Mouse (Mus musculus) MEL (cell line): ENCODE results near the gene Bnip3. TPM values are rescaled to one million over a fixed set of nuclear protein-coding genes. Genes with fewer than 3 reads are reported as not detected.

ENCODE experiments used
- DNase-seq: peaks from one replicate; pipeline ENCODE4 v3.0.0; 2011; ENCODE audit warnings: low read depth, low spot score
- H3K27ac ChIP-seq: 2 replicates; pipeline ENCODE4 v1.5.1; 2012; ENCODE audit warnings: low read depth, mild to moderate bottlenecking, control low read depth, low read length, moderate library complexity; ENCODE audit not compliant: control insufficient read depth
- H3K27me3 ChIP-seq, 2 experiments: fragments of 150-350 bp in 1 of 2; sonication (generic) in 1 of 2; 2 replicates each; pipeline ENCODE4 v1.6.1; 2012; ENCODE audit warnings: low read length in 2 of 2, mild to moderate bottlenecking in 2 of 2, improper control_type of control experiment in 1 of 2, moderate library complexity in 1 of 2; ENCODE audit not compliant: insufficient read depth in 2 of 2, control insufficient read depth in 1 of 2
- H3K36me3 ChIP-seq, 2 experiments: 2 replicates each; pipeline ENCODE4 v1.6.1; 2012 to 2014; ENCODE audit warnings: low read length in 2 of 2, improper control_type of control experiment in 1 of 2, inconsistent platforms in 1 of 2, mild to moderate bottlenecking in 1 of 2; ENCODE audit not compliant: insufficient read depth in 2 of 2, control insufficient read depth in 1 of 2
- H3K4me1 ChIP-seq, 2 experiments: fragments of 150-350 bp in 1 of 2; sonication (generic) in 1 of 2; 2 replicates each; pipeline ENCODE4 v1.6.1; 2012; ENCODE audit warnings: low read length in 2 of 2, improper control_type of control experiment in 1 of 2, mild to moderate bottlenecking in 1 of 2; ENCODE audit not compliant: insufficient read depth in 2 of 2, control insufficient read depth in 1 of 2
- H3K4me3 ChIP-seq, 2 experiments: fragments of 150-350 bp in 1 of 2; sonication (generic) in 1 of 2; 2 replicates each; pipeline ENCODE4 v1.5.1; 2012; ENCODE audit warnings: low read depth in 2 of 2, low read length in 2 of 2, mild to moderate bottlenecking in 2 of 2, moderate library complexity in 2 of 2, control low read depth in 1 of 2, improper control_type of control experiment in 1 of 2; ENCODE audit not compliant: control insufficient read depth in 1 of 2, insufficient read depth in 1 of 2
- H3K79me2 ChIP-seq: 2 replicates; pipeline ENCODE4 v1.6.1; 2012; ENCODE audit warnings: mild to moderate bottlenecking, low read length, moderate library complexity; ENCODE audit not compliant: control insufficient read depth, poor library complexity, insufficient read depth
- H3K9ac ChIP-seq: 2 replicates; pipeline ENCODE4 v1.6.1; 2012; ENCODE audit warnings: low read depth, mild to moderate bottlenecking, control low read depth, low read length, moderate library complexity; ENCODE audit not compliant: control insufficient read depth, poor library complexity, severe bottlenecking
- H3K9me3 ChIP-seq: fragments of 150-350 bp; sonication (generic); replicated peaks from 2 replicates; pipeline ENCODE4 v1.6.1; 2012; ENCODE audit warnings: mild to moderate bottlenecking, low read length, improper control_type of control experiment, moderate library complexity; ENCODE audit not compliant: insufficient read depth
- BHLHE40 ChIP-seq: IDR thresholded peaks from 2 replicates; pipeline ENCODE4 v1.6.1; 2012; ENCODE audit warnings: low read depth, mild to moderate bottlenecking, inconsistent platforms, low read length, improper control_type of control experiment, borderline replicate concordance
- CHD2 ChIP-seq: IDR thresholded peaks from 2 replicates; pipeline ENCODE4 v1.6.1; 2011; ENCODE audit warnings: low read length, improper control_type of control experiment
- EP300 ChIP-seq, 2 experiments: IDR thresholded peaks; 2 replicates each; pipeline ENCODE4 v1.6.1; 2011; ENCODE audit warnings: improper control_type of control experiment in 2 of 2, low read length in 2 of 2, low read depth in 1 of 2, mild to moderate bottlenecking in 1 of 2
- ETS1 ChIP-seq: IDR thresholded peaks from 2 replicates; pipeline ENCODE4 v1.6.1; 2012; ENCODE audit warnings: low read depth, mild to moderate bottlenecking, inconsistent platforms, low read length, improper control_type of control experiment, moderate library complexity
- GATA1 ChIP-seq: IDR thresholded peaks from 2 replicates; pipeline ENCODE4 v1.6.1; 2011; ENCODE audit warnings: low read depth, low read length, improper control_type of control experiment
- HCFC1 ChIP-seq: IDR thresholded peaks from 2 replicates; pipeline ENCODE4 v1.6.1; 2012; ENCODE audit warnings: low read depth, mild to moderate bottlenecking, inconsistent platforms, low read length, improper control_type of control experiment, moderate library complexity
- KAT2A ChIP-seq: conservative IDR thresholded peaks from 2 replicates; pipeline ENCODE4 v1.6.1; 2012; ENCODE audit warnings: low read depth, low read length, improper control_type of control experiment, inconsistent platforms
- MXI1 ChIP-seq: IDR thresholded peaks from 2 replicates; pipeline ENCODE4 v1.6.1; 2011; ENCODE audit warnings: mild to moderate bottlenecking, low read depth, low read length, improper control_type of control experiment
- MYC ChIP-seq: IDR thresholded peaks from 2 replicates; pipeline ENCODE4 v1.6.1; 2011; ENCODE audit warnings: low read depth, mild to moderate bottlenecking, low read length, improper control_type of control experiment, moderate library complexity
- NELFE ChIP-seq: IDR thresholded peaks from 2 replicates; pipeline ENCODE4 v1.6.1; 2011; ENCODE audit warnings: low read depth, low read length, improper control_type of control experiment
- POLR2A ChIP-seq, 2 experiments: IDR thresholded peaks; 2 replicates each; pipeline ENCODE4 v1.6.1; 2011 to 2012; ENCODE audit warnings: low read length in 2 of 2, mild to moderate bottlenecking in 2 of 2, control low read depth in 1 of 2, improper control_type of control experiment in 1 of 2, low read depth in 1 of 2, moderate library complexity in 1 of 2; ENCODE audit not compliant: control insufficient read depth in 1 of 2, insufficient read depth in 1 of 2, poor library complexity in 1 of 2
- RAD21 ChIP-seq: IDR thresholded peaks from 2 replicates; pipeline ENCODE4 v1.6.1; 2011; ENCODE audit warnings: mild to moderate bottlenecking, low read depth, low read length, improper control_type of control experiment
- RCOR1 ChIP-seq: IDR thresholded peaks from 2 replicates; pipeline ENCODE4 v1.6.1; 2012; ENCODE audit warnings: low read depth, mild to moderate bottlenecking, inconsistent platforms, low read length, improper control_type of control experiment
- TAL1 ChIP-seq: IDR thresholded peaks from 2 replicates; pipeline ENCODE4 v1.6.1; 2012; ENCODE audit warnings: mild to moderate bottlenecking, inconsistent platforms, low read length, moderate library complexity, mixed read lengths
- TBP ChIP-seq: IDR thresholded peaks from 2 replicates; pipeline ENCODE4 v1.8.0; 2011; ENCODE audit warnings: low read depth, low read length, improper control_type of control experiment
- TCF12 ChIP-seq: IDR thresholded peaks from 2 replicates; pipeline ENCODE4 v1.6.1; 2014; ENCODE audit warnings: low read depth, mild to moderate bottlenecking, inconsistent platforms, low read length, improper control_type of control experiment, moderate library complexity
- UBTF ChIP-seq: IDR thresholded peaks from 2 replicates; pipeline ENCODE4 v1.6.1; 2012; ENCODE audit warnings: low read depth, mild to moderate bottlenecking, inconsistent platforms, low read length, improper control_type of control experiment, moderate library complexity, borderline replicate concordance; ENCODE audit not compliant: insufficient read depth
- USF2 ChIP-seq, 2 experiments: IDR thresholded peaks; 2 replicates each; pipeline ENCODE4 v1.6.1; 2011 to 2012; ENCODE audit warnings: improper control_type of control experiment in 2 of 2, low read length in 2 of 2, borderline replicate concordance in 1 of 2, inconsistent platforms in 1 of 2, low read depth in 1 of 2, mild to moderate bottlenecking in 1 of 2; ENCODE audit not compliant: insufficient read depth in 1 of 2
- ZMIZ1 ChIP-seq: IDR thresholded peaks from 2 replicates; pipeline ENCODE4 v1.6.1; 2012; ENCODE audit warnings: low read depth, mild to moderate bottlenecking, inconsistent platforms, low read length, improper control_type of control experiment, moderate library complexity
- polyA plus RNA-seq, 2 experiments: library from polyadenylated mRNA; stranded (reverse) in 1 of 2; unstranded in 1 of 2; fragments of >175 nt in 1 of 2; fragments of >200 nt in 1 of 2; gene quantifications; 2 replicates each; pipeline versions ENCODE4 v1.2.1 to v1.2.4; 2012; ENCODE audit warnings: low replicate concordance in 2 of 2, low read depth in 1 of 2; ENCODE audit not compliant: insufficient read length in 2 of 2, insufficient read depth in 1 of 2, missing spikeins in 1 of 2
- total RNA-seq: library from RNA; depleted of rRNA; stranded (reverse); fragments of 300-350 nt; gene quantifications from 2 replicates; pipeline ENCODE4 v1.2.3, GENCODE M21; 2012

Gene Bnip3
- total and polyA plus RNA-seq, 3 experiments = 37.0 to 135 TPM; not detected in 1

GRCm38 (mm10) chr7:138875031-138875430 lies 34.3 kb downstream of the Bnip3 start:
- no peak for TF ChIP-seq KAT2A
- no peak for TF ChIP-seq TAL1
- no peak for TF ChIP-seq EP300 (IDR thresholded peaks at IDR 0.05; ENCODE audit: low read depth in 1 of 2, low read length in 2 of 2)
- no peak for TF ChIP-seq TCF12
- TF ChIP-seq MXI1 = no peak
- no peak for TF ChIP-seq RAD21
- no peak for TF ChIP-seq NELFE
- TF ChIP-seq ETS1 = no peak
- no peak for TF ChIP-seq HCFC1
- TF ChIP-seq USF2 (IDR thresholded peaks at IDR 0.05; ENCODE audit: borderline replicate concordance in 1 of 2, insufficient read depth in 1 of 2, low read depth in 1 of 2, low read length in 2 of 2) = no peak
- TF ChIP-seq GATA1 = no peak
- TF ChIP-seq UBTF = no peak
- no peak for TF ChIP-seq ZMIZ1
- no peak for TF ChIP-seq BHLHE40
- TF ChIP-seq MYC = no peak
- TF ChIP-seq TBP = no peak
- Histone ChIP-seq H3K27ac (no peak overlapping the region), H3K9me3 (no peaks in the 10 kb centered on the region), H3K27me3 (no peaks in the 10 kb centered on the region), H3K9ac (no peak overlapping the region), H3K4me1 (no peaks in the 10 kb centered on the region), H3K79me2 (no peaks in the 10 kb centered on the region), H3K4me3 (no peak overlapping the region), H3K36me3 (peaks cover 0 to 26% of the 10 kb centered on the region in 2 experiments; a peak in 2 of 4 replicates)
- DNase-seq = no peak

GRCm38 (mm10) chr7:138872956-138873355 lies 36.4 kb downstream of the Bnip3 start:
- Histone ChIP-seq H3K36me3 (peaks cover 0 to 31% of the 10 kb centered on the region in 2 experiments; a peak in 2 of 4 replicates), H3K27ac (no peak overlapping the region), H3K4me1 (no peaks in the 10 kb centered on the region), H3K9ac (no peak overlapping the region), H3K4me3 (no peak overlapping the region), H3K79me2 (no peaks in the 10 kb centered on the region)
- DNase-seq = no peak
- no peak for TF ChIP-seq USF2 (IDR thresholded peaks at IDR 0.05; ENCODE audit: borderline replicate concordance in 1 of 2, insufficient read depth in 1 of 2, low read depth in 1 of 2, low read length in 2 of 2)
- no peak for TF ChIP-seq POLR2A (IDR thresholded peaks at IDR 0.05; ENCODE audit: control insufficient read depth in 1 of 2, insufficient read depth in 1 of 2, low read depth in 1 of 2, low read length in 2 of 2, poor library complexity in 1 of 2)
- TF ChIP-seq CHD2 = no peak
- TF ChIP-seq ETS1 = no peak
- TF ChIP-seq RCOR1 = no peak
- no peak for TF ChIP-seq KAT2A
- TF ChIP-seq, all 39 proteins: peak for 0
- no peaks in the 10 kb centered on the region for H3K9me3 ChIP-seq
- no peaks in the 10 kb centered on the region for H3K27me3 ChIP-seq
